Mouse (Mus musculus) spleen, postnatal 14 days (tissue): ENCODE data around the gene Gkn2.

Source experiments
- DNase-seq, 2 experiments: peaks; one replicate each; pipeline ENCODE4 v3.0.0; 2021 to 2022; ENCODE audit warnings: low spot score in 2 of 2

Gkn2 gene

GRCm38 (mm10) chr6:87399886-87400566, 26.9 kb downstream of the Gkn2 start:
- no peak for DNase-seq

GRCm38 (mm10) chr6:87401456-87401855, 28.3 kb downstream of the Gkn2 start:
- no peak for DNase-seq

GRCm38 (mm10) chr6:87412011-87412410, 38.9 kb downstream of the Gkn2 start:
- DNase-seq = no peak

GRCm38 (mm10) chr6:87422304-87422703, 49.1 kb downstream of the Gkn2 start:
- DNase-seq = no peak

GRCm38 (mm10) chr6:87424037-87424816, 51.1 kb downstream of the Gkn2 start:
- no peak for DNase-seq

GRCm38 (mm10) chr6:87426954-87427353, 53.8 kb downstream of the Gkn2 start:
- no peak for DNase-seq

GRCm38 (mm10) chr6:87427616-87428015, 54.5 kb downstream of the Gkn2 start:
- no peak for DNase-seq

- no peak for DNase-seq
These were observed 55.4 kb downstream of the Gkn2 start, which contains the start of gene Bmp10 for GRCm38 (mm10) chr6:87428487-87429044. Gene Bmp10 (plus strand): TSS chr6:87428994.
